Mouse (Mus musculus) ES-Bruce4 (cell line): ENCODE results near the gene Patl2. TPM values are rescaled to one million over a fixed set of nuclear protein-coding genes. Genes with fewer than 3 reads are reported as not detected.

Experiments used
- H3K27ac ChIP-seq: 2 replicates; pipeline ENCODE4 v1.5.1; 2012; ENCODE audit warnings: low read length, inconsistent platforms; ENCODE audit not compliant: insufficient read depth
- H3K27me3 ChIP-seq: 2 replicates; pipeline ENCODE4 v1.6.1; 2012; ENCODE audit warnings: mild to moderate bottlenecking, low read length, inconsistent platforms; ENCODE audit not compliant: control insufficient read depth, poor library complexity, insufficient read depth, severe bottlenecking
- H3K36me3 ChIP-seq: 2 replicates; pipeline ENCODE4 v1.6.1; 2012; ENCODE audit warnings: inconsistent platforms, mild to moderate bottlenecking, low read length, moderate library complexity; ENCODE audit not compliant: control insufficient read depth, poor library complexity, insufficient read depth, severe bottlenecking
- H3K4me1 ChIP-seq: one replicate; pipeline ENCODE4 v1.8.1; 2011; ENCODE audit warnings: low read length; ENCODE audit not compliant: control insufficient read depth, insufficient read depth
- H3K4me3 ChIP-seq: 2 replicates; pipeline ENCODE4 v1.5.1; 2011; ENCODE audit warnings: low read depth, mild to moderate bottlenecking, low read length
- H3K9ac ChIP-seq: 2 replicates; pipeline ENCODE4 v1.6.1; 2012; ENCODE audit warnings: low read depth, mild to moderate bottlenecking, inconsistent platforms; ENCODE audit not compliant: poor library complexity, severe bottlenecking
- H3K9me3 ChIP-seq: replicated peaks from 2 replicates; pipeline ENCODE4 v1.6.1; 2012; ENCODE audit warnings: mild to moderate bottlenecking, low read length, inconsistent platforms; ENCODE audit not compliant: control insufficient read depth, poor library complexity, insufficient read depth, severe bottlenecking
- CTCF ChIP-seq: IDR thresholded peaks from one replicate; pipeline ENCODE4 v1.8.1; 2011; ENCODE audit warnings: low read depth, low read length
- EP300 ChIP-seq: IDR thresholded peaks from 2 replicates; pipeline ENCODE4 v1.6.1; 2011; ENCODE audit warnings: low read depth, low read length; ENCODE audit not compliant: insufficient read depth
- POLR2A ChIP-seq: IDR thresholded peaks from one replicate; pipeline ENCODE4 v1.8.1; 2011; ENCODE audit warnings: low read length; ENCODE audit not compliant: insufficient read depth
- polyA plus RNA-seq: library from polyadenylated mRNA; stranded (reverse); fragments of >200 nt; gene quantifications from 2 replicates; pipeline ENCODE4 v1.2.4, GENCODE M21; 2011; ENCODE audit warnings: low read depth; ENCODE audit not compliant: missing spikeins, insufficient read depth, insufficient read length

The Patl2 gene
- polyA plus RNA-seq, 1 experiment: 2.5 TPM

GRCm38 (mm10) chr2:122191849-122192248 is 5.9 kb upstream of the Patl2 start:
- H3K4me3 ChIP-seq: no peak overlapping the region
- no peak overlapping the region for H3K27ac ChIP-seq
- no peaks in the 10 kb centered on the region for H3K27me3 ChIP-seq
- no peaks in the 10 kb centered on the region for H3K36me3 ChIP-seq
- TF ChIP-seq EP300 (no peak), POLR2A (no peak), CTCF (no peak)
- H3K9ac ChIP-seq: no peak overlapping the region
- H3K9me3 ChIP-seq: no peaks in the 10 kb centered on the region
- no peaks in the 10 kb centered on the region for H3K4me1 ChIP-seq

GRCm38 (mm10) chr2:122186751-122187150 is 762 bp upstream of the Patl2 start:
- H3K27me3 ChIP-seq: no peaks in the 10 kb centered on the region
- no peak overlapping the region for H3K27ac ChIP-seq
- H3K9me3 ChIP-seq: no peaks in the 10 kb centered on the region
- TF ChIP-seq POLR2A: no peak
- TF ChIP-seq CTCF: no peak
- no peak for TF ChIP-seq EP300
- H3K4me1 ChIP-seq: no peaks in the 10 kb centered on the region
- H3K4me3 ChIP-seq: no peak overlapping the region
- no peak overlapping the region for H3K9ac ChIP-seq
- no peaks in the 10 kb centered on the region for H3K36me3 ChIP-seq

DNA sequence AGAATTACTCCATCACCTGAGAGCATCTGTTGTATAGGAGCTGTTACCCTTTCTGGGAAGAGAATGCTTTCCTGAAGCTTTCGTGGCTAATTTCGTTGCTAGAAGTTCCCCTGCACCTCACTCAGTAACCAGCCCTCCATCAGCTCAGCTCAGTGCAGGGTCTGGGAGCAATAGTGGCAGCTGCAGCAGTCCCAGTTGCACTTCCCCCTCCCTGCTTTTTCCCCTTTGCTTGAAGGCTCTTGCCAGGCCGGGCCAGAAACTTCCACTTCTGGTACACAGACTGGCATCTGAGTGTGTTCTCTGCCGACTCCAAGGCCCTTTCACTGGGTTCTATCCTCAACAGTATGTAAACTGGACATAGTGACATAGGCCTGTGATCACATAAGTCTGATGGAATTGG is 903 bp downstream of the Patl2 start:
- Histone ChIP-seq H3K4me3 (no peak overlapping the region), H3K9ac (no peak overlapping the region), H3K36me3 (no peaks in the 10 kb centered on the region), H3K4me1 (no peaks in the 10 kb centered on the region), H3K27ac (no peak overlapping the region), H3K9me3 (no peaks in the 10 kb centered on the region), H3K27me3 (no peaks in the 10 kb centered on the region)
- TF ChIP-seq EP300 (no peak), POLR2A (no peak)

- H3K9ac ChIP-seq: no peak overlapping the region
- H3K4me1 ChIP-seq: no peaks in the 10 kb centered on the region
- H3K9me3 ChIP-seq: no peaks in the 10 kb centered on the region
- no peak overlapping the region for H3K4me3 ChIP-seq
- no peaks in the 10 kb centered on the region for H3K27me3 ChIP-seq
- no peaks in the 10 kb centered on the region for H3K36me3 ChIP-seq
- no peak for TF ChIP-seq CTCF
- no peak overlapping the region for H3K27ac ChIP-seq
Observed at GRCm38 (mm10) chr2:122180051-122180822, 5.8 kb downstream of the Patl2 start.

DNA sequence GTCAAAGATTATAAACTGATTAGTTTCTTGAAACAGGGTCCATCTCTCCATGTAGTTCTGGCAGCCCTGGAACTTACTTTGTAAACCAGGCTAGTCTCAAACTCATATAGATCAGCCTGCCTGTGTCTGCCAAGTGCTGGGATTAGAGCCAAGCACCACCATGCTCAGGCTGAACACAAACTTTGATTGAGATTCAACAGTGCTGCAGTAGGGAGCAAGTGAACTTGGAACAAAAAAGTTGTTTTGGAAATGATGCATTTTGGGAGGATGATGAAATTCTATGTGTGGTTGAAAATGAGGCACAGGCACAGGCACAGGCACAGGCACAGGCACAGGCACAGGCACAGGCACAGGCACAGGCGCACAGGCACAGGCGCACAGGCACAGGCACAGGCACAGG is 13.8 kb downstream of the Patl2 start:
- H3K36me3 ChIP-seq: no peaks in the 10 kb centered on the region
- no peak overlapping the region for H3K27ac ChIP-seq
- TF ChIP-seq POLR2A (no peak), EP300 (no peak), CTCF (no peak)
- H3K4me1 ChIP-seq: no peaks in the 10 kb centered on the region
- H3K9ac ChIP-seq: no peak overlapping the region
- no peak overlapping the region for H3K4me3 ChIP-seq
- H3K27me3 ChIP-seq: no peaks in the 10 kb centered on the region
- H3K9me3 ChIP-seq: no peaks in the 10 kb centered on the region

DNA sequence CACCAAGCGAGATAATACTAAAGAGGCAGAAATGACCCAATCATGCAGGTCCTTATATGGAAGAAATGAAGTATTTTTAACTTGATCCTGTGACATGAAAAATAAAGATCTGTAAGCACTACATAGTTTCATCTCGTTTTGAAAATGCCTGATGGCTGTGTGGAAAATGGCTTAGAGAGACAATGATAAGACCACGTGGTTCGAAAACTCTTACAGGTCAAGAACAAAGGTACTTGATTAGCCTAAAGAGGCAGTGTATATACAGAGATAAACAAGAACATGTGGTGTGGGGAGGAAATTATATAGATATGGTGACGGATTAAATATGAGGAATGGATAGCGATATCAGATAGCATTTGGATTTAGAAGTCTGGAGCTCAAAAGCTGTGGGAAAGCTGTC is 14.7 kb downstream of the Patl2 start:
- Histone ChIP-seq H3K4me3 (no peak overlapping the region), H3K9ac (no peak overlapping the region), H3K9me3 (no peaks in the 10 kb centered on the region), H3K36me3 (no peaks in the 10 kb centered on the region), H3K27ac (no peak overlapping the region), H3K27me3 (no peaks in the 10 kb centered on the region), H3K4me1 (no peaks in the 10 kb centered on the region)
- no peak for TF ChIP-seq EP300
- TF ChIP-seq CTCF: no peak
- TF ChIP-seq POLR2A: no peak
